Mouse (Mus musculus) embryonic fibroblast, embryonic 13.5 days (primary cell): Measurements from ENCODE around the gene Taf1a.
A peak's percentile ranks its signal among the peaks of the same experiment; 100 is the strongest.

Source experiments
- CTCF ChIP-seq: IDR thresholded peaks from 2 replicates; pipeline ENCODE4 v1.5.1; 2011; ENCODE audit warnings: mild to moderate bottlenecking, control low read depth, low read length, moderate library complexity, borderline replicate concordance; ENCODE audit not compliant: insufficient read depth
- POLR2A ChIP-seq: IDR thresholded peaks from 2 replicates; pipeline ENCODE4 v1.6.1; 2011; ENCODE audit warnings: low read depth, mild to moderate bottlenecking, control low read depth, low read length, moderate library complexity

- TF ChIP-seq CTCF: peak; percentile 78; the same call in 1 of the 2 replicates
- no peak for TF ChIP-seq POLR2A
These were observed 53.4 kb downstream of the Taf1a start for GRCm38 (mm10) chr1:183442015-183442774.
